Mouse (Mus musculus) B cell, adult 62 days (primary cell): ENCODE results near the gene Rnf114. TPM values are rescaled to one million over a fixed set of nuclear protein-coding genes. Genes with fewer than 3 reads are reported as not detected.

Experiments
- total RNA-seq: library from RNA; stranded (reverse); gene quantifications from 4 replicates; pipeline ENCODE4 v1.2.4, GENCODE M21; 2023

Gene Rnf114
- total RNA-seq = 91.4 to 97.3 TPM (median 93.4 TPM) in 4 replicates

DNA sequence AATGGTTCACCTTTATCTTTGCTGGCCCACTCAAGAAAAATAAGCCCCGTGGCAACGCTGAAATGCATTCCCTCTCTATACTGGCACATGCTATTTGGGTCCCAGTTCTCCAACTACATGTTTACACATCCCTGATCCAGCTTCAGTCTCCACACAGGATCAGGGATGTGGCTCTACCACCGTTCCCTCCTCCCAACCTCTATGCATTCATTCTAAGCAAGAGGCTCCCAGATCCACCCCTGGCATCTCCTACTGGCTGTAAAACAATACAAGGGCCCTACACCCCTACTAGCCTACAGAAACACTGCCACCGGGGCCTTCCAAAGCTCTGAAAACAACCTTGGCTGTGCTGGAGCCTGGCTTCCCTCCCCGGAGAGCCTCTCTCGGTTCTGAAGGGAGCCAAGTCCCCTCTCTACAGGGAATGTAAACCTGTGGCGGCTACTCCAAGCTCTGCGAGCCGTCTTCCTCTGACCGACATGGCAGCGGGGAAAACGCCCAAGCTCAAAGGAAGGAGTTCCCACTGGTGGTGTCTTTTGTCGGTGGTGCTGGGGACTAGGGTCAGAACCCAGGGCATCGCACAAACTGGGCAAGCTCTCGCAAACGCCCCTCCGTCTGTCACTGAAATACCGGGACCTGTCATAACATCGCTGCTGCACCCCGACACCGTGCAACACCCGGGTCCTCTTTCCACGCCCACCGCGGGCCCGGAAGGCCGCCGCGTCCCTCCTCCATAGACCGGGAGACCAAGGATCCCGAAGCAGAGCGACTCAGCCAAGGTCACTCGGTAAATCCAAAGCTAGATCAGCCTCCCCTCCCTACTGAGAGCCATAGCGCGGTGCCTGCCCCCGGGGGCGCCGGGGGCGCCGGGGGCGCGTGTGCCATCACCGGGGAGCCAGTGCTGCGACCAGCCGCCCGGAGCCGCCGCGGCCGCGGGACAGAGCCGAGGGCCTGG lies at the start of gene Rnf114:
Gene Rnf114 (plus strand): TSS at position 889 of the 952 bp plus-strand sequence.

DNA sequence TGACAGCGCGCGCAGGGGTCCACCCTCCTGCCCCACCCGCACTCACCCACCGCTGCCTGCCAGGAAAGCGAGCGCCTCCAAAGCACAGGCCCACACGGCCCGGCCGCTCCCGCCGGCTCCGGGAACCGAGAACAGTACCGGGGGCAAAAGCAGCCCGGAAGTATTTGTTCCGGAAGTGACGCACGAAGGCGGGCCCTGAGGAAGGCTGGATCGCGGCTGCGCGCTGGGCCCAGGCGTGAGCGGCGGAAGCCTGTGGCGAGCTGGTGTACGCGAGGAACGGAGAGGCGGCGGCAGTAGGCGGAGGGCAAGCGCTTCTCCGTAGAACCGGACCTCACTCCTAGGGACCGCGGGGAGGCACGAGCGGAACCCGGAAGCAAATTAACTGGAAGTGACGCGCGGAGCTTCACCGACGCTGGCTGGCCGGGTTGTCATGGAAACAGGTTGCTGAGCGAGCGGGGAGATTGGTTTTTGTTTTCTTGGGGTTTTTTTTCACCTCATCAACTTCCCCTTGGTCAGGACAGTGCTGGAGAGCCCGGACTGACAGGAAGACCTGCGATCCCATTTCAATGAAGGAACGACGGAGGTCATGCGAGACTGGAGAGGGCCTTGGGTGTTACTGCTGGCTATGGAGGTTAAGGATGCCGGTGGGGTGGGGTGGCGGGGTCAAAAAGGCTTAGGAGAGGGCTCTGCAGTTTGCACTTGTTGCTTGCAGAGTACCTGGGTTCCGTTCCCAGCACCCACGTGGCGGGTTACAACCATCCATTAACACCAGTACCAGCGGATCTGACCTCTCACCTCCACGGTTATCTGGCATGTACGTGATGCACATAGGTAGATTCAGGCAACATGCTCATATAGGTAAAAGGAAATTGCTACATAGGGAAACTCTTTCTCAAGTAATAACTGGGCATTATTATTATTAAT lies 530 bp downstream of the Rnf114 start, which contains the start of gene Spata2:
Gene Spata2 (minus strand): TSS at position 175 of the 924 bp plus-strand sequence.

DNA sequence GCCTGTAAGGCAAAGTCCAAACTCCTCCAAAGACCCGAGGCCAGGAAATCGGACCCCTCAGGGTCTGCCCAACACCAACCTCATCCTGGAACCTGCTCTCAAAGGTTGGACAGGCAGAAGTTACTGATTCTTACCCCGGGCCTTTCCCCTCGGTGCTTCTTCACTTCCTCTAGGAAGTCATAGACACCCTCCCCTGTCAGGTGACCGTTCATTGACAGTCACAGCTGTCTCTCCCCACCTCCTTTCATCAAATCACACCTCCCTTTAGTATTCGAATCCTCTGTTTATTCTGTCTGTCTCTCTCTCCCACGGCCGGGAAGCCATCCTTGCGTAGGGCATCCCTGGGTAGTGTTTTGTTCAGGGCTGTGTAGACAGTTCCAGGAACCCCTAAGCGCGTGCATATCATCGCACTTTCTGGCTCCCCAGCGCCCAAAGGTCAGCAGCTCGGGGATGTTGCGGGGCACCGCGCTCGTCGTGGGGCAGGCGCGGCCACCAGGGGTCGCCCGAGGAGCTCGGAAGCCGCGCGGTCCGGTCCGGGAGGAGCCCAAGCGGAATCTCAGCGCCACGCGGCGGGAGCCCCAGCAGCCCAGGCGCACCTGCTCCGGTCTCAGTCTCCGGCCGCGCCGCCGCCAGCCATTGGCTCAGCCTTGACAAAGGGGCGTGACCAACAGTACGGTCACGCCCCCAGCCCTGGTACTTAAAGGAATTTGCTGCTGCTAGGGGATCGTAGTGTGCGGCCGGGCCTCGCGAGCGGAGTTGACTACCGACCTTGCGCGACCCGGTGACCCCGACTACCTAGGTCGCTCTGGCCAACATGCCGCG lies 45.2 kb downstream of the Rnf114 start, which contains the start of gene Snai1:
Gene Snai1 (plus strand): TSS at position 720 of the 822 bp plus-strand sequence.

Other genes starting within 250 kb of the Rnf114 start
- gene B4galt5, start 143.5 kb upstream of the Rnf114 start, total RNA-seq = 60.9 to 73.1 TPM (median 66.9 TPM) in 4 replicates
- gene Slc9a8, start 70.9 kb upstream of the Rnf114 start, total RNA-seq = 93.7 to 102 TPM (median 98.4 TPM) in 4 replicates
- gene Spata2, start 242 bp downstream of the Rnf114 start, total RNA-seq = 45.4 to 54.7 TPM (median 53.3 TPM) in 4 replicates
- gene Snai1, start 45.5 kb downstream of the Rnf114 start, total RNA-seq = 3.4 to 5.4 TPM (median 3.7 TPM) in 4 replicates
- gene Ube2v1, start 139.4 kb downstream of the Rnf114 start, total RNA-seq = 137 to 171 TPM (median 149 TPM) in 4 replicates
- 23.3 to 28.7 TPM (median 25.9 TPM) in 4 replicates for gene Gm20431, start 168.9 kb downstream of the Rnf114 start, total RNA-seq
- 100 to 111 TPM (median 104 TPM) in 4 replicates for gene Cebpb, start 196.3 kb downstream of the Rnf114 start, total RNA-seq
- gene Tmem189, start 197.2 kb downstream of the Rnf114 start, total RNA-seq = 74.0 to 89.5 TPM (median 84.6 TPM) in 4 replicates